Mouse (Mus musculus): ENCODE data around the gene H2-T24. TPM values are rescaled to one million over a fixed set of nuclear protein-coding genes. Genes with fewer than 3 reads are reported as not detected.
"Not testable (repeated sequence)": the region's sequence is repeated elsewhere in the genome, so short reads cannot be mapped to it uniquely, and the experiment has no call there.

The H2-T24 gene
- polyA plus RNA-seq, 1 experiment from 2014 or later = 8.7 TPM

- H3K36me3 ChIP-seq; H3K27ac ChIP-seq (replicated peaks); H3K9me3 ChIP-seq: not testable (repeated sequence)
- peak within 1 kb of the TSS; percentile 66 for H3K9ac ChIP-seq
- H3K4me3 ChIP-seq = peak within 1 kb of the TSS; percentile 45
- 2% methylated on average over 25 of the region's 25 CpGs for WGBS
- ATAC-seq (ENCODE audit: low read depth) = peak; percentile 28; the same call in 1 of the 2 replicates
- peaks cover 14% of the 10 kb centered on the region; the same call in 1 of the 2 replicates for H3K27me3 ChIP-seq
- H3K4me2 ChIP-seq = peak within 1 kb of the TSS; percentile 79
- peaks cover 15% of the 10 kb centered on the region for H3K4me1 ChIP-seq (replicated peaks)
Measured at GRCm38 (mm10) chr17:36032351-36032875, 12.1 kb upstream of the H2-T24 start, which contains the start of gene H2-T23. Gene H2-T23 (minus strand): TSS chr17:36032855.

- under 1% methylated on average over 40 of the region's 40 CpGs for WGBS
- not testable (repeated sequence) for H3K9me3 ChIP-seq; H3K36me3 ChIP-seq; H3K27ac ChIP-seq (replicated peaks)
- ATAC-seq (ENCODE audit: low read depth) = peak; percentile 68
- H3K4me3 ChIP-seq = peak overlapping the region; percentile 45
- peak overlapping the region; percentile 66 for H3K9ac ChIP-seq
- peaks cover 15% of the 10 kb centered on the region for H3K4me1 ChIP-seq (replicated peaks)
- H3K27me3 ChIP-seq = peaks cover 14% of the 10 kb centered on the region; the same call in 1 of the 2 replicates
- H3K4me2 ChIP-seq = peak overlapping the region; percentile 79
Measured at GRCm38 (mm10) chr17:36031583-36032331, 11.4 kb upstream of the H2-T24 start.

DNA sequence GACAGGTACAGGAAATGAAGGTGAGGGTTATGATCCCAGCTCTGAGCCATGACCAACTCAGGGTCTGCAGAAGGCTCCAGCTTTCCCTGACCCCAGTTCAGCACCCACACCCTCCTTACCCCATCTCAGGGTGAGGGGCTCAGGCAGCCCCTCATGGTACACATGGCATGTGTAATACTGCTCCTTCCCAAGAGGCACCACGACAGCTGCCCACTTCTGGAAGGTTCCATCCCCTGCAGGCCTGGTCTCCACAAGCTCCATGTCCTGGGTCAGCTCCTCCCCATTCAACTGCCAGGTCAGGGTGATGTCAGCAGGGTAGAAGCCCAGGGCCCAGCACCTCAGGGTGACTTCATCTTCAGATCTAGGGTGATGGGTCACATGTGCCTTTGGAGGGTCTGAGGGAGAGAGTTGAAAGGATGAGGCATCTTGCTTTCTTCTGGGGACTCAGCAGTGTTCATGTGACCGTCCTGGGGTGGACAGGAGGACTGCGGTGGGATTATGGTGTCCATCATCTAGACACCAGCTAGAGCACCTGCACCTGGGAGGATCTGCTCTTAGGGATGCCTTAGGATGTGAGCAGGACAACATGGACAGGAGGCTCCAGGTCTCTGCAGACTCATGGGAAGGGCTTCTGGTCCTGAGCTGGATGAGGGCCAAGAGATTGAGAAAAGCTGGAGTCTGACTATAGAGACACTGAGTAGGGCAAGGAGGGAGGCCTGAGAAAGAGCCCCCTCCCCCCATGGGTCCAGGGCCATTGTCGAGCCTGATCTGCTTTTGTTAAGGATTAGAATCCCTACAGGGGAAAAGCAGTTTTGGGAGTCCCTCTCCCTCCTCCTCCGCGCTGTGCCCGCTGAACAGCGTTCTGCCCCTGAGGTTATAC, 10.6 kb upstream of the H2-T24 start:
- not testable (repeated sequence) for H3K9me3 ChIP-seq; H3K27ac ChIP-seq (replicated peaks); H3K36me3 ChIP-seq
- peak overlapping the region; percentile 79 for H3K4me2 ChIP-seq
- H3K27me3 ChIP-seq = peaks cover 14% of the 10 kb centered on the region; the same call in 1 of the 2 replicates
- ATAC-seq (ENCODE audit: low read depth) = peak; percentile 42
- peaks cover 22% of the 10 kb centered on the region for H3K4me1 ChIP-seq (replicated peaks)
- 39% methylated on average over 8 of the region's 8 CpGs for WGBS
- peak overlapping the region; percentile 45 for H3K4me3 ChIP-seq
- peak overlapping the region; percentile 45; the same call in 1 of the 2 replicates for H3K9ac ChIP-seq

DNA sequence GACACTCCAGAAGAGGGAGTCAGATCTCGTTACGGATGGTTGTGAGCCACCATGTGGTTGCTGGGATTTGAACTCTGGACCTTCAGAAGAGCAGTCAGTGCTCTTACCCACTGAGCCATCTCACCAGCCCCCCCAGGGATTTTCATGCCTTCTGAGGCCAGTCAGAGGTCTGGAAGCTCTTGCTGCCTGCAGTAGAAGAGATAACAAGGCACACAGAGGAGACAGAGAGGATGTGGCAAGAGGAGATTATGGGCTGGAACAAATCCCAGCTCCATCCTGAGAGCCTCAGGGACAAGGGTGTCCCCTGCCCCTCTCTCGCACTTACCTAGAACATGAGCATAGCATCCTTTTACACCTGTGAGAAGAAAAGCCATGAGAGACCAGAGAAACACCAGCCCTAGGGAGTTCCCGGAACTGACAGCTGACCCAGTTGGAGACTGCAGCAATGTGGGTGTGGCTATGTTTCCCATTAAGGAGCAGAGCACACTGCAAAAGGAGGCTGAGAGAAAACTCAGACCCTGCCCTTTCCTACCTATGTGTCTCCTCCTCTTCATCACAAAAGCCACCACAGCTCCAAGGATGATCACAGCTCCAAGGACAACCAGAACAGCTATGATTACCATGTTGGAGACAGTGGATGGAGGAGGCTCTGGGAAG, 9.8 kb upstream of the H2-T24 start:
- not testable (repeated sequence) for H3K36me3 ChIP-seq; H3K4me2 ChIP-seq; ATAC-seq (ENCODE audit: low read depth); H3K9ac ChIP-seq; H3K9me3 ChIP-seq; H3K27ac ChIP-seq (replicated peaks); H3K4me3 ChIP-seq
- H3K27me3 ChIP-seq = peaks cover 14% of the 10 kb centered on the region; the same call in 1 of the 2 replicates
- WGBS = 82% methylated on average over 3 of the region's 4 CpGs
- H3K4me1 ChIP-seq (replicated peaks) = peaks cover 24% of the 10 kb centered on the region

- no peak for ATAC-seq (ENCODE audit: low read depth)
- H3K27me3 ChIP-seq = peaks cover 14% of the 10 kb centered on the region; the same call in 1 of the 2 replicates
- peaks cover 26% of the 10 kb centered on the region for H3K4me1 ChIP-seq (replicated peaks)
- H3K4me2 ChIP-seq = no peak overlapping the region
- WGBS = 80% methylated on average over 7 of the region's 7 CpGs
- H3K4me3 ChIP-seq = no peak overlapping the region
- H3K36me3 ChIP-seq = no peaks in the 10 kb centered on the region
- no peak overlapping the region for H3K9ac ChIP-seq
- H3K9me3 ChIP-seq = no peaks in the 10 kb centered on the region
- no peak overlapping the region for H3K27ac ChIP-seq (replicated peaks)
Measured at GRCm38 (mm10) chr17:36028879-36029619, 8.7 kb upstream of the H2-T24 start.

DNA sequence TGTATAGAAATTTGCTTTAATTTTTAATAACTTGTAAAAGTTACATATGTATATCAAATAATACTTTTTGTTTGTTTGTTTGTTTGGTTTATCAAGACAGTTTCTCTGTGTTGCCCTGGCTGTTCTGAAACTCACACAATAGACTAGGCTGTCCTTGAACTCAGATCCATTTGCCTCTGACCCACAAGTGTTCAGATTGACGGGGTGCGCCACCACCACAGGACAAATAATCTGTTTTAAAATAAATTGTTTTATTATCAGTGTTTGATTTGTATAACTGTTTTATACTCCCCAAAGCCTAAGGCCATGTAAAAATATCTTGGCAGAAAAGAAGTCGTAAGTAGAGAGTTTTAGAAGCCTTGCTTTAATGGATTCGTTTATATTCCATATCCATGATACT, 7.3 kb upstream of the H2-T24 start:
- Histone ChIP-seq H3K4me2 (no peak overlapping the region), H3K27ac (replicated peaks) (no peak overlapping the region), H3K9me3 (no peaks in the 10 kb centered on the region), H3K9ac (no peak overlapping the region), H3K4me1 (replicated peaks) (peaks cover 29% of the 10 kb centered on the region), H3K4me3 (no peak overlapping the region), H3K27me3 (peaks cover 13% of the 10 kb centered on the region; the same call in 1 of the 2 replicates), H3K36me3 (no peaks in the 10 kb centered on the region)
- 94% methylated on average over 4 of the region's 4 CpGs for WGBS
- ATAC-seq (ENCODE audit: low read depth) = no peak

GRCm38 (mm10) chr17:36025901-36026300, 5.5 kb upstream of the H2-T24 start:
- Histone ChIP-seq H3K4me2 (no peak overlapping the region), H3K4me3 (no peak overlapping the region), H3K36me3 (no peaks in the 10 kb centered on the region), H3K27me3 (no peaks in the 10 kb centered on the region), H3K9me3 (no peaks in the 10 kb centered on the region), H3K9ac (no peak overlapping the region), H3K27ac (replicated peaks) (no peak overlapping the region), H3K4me1 (replicated peaks) (peaks cover 15% of the 10 kb centered on the region)
- ATAC-seq (ENCODE audit: low read depth) = no peak
- 61% methylated on average over 4 of the region's 4 CpGs for WGBS

DNA sequence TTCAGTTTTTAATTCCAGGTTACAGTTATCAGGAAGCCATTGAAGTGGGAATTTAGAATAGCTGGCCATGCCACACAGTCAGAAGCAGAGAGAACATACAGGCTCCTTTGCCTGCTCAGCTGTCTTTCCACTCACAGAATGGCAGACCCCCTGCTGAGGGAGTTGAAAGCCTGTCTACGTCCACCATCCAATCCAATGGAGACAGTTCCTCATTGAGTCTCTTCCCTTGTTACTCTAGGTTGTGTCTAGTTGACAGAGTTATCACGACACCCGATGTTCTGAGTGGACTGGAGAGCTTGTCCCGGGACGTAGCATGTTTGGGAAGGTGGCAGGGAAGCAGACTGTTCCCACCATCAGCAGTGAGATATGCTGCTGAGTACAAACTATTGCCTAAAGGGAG, 4.8 kb upstream of the H2-T24 start:
- peaks cover 15% of the 10 kb centered on the region for H3K4me1 ChIP-seq (replicated peaks)
- no peaks in the 10 kb centered on the region for H3K27me3 ChIP-seq
- no peaks in the 10 kb centered on the region for H3K36me3 ChIP-seq
- H3K4me3 ChIP-seq = no peak overlapping the region
- H3K9me3 ChIP-seq = no peaks in the 10 kb centered on the region
- ATAC-seq (ENCODE audit: low read depth) = no peak
- WGBS = 57% methylated on average over 5 of the region's 5 CpGs
- H3K9ac ChIP-seq = no peak overlapping the region
- H3K27ac ChIP-seq (replicated peaks) = no peak overlapping the region
- H3K4me2 ChIP-seq = no peak overlapping the region

GRCm38 (mm10) chr17:36023710-36024654, 3.6 kb upstream of the H2-T24 start:
- H3K9me3 ChIP-seq = no peaks in the 10 kb centered on the region
- peaks cover 15% of the 10 kb centered on the region for H3K4me1 ChIP-seq (replicated peaks)
- no peak overlapping the region for H3K4me3 ChIP-seq
- no peak overlapping the region for H3K4me2 ChIP-seq
- ATAC-seq (ENCODE audit: low read depth) = no peak
- no peak overlapping the region for H3K9ac ChIP-seq
- no peaks in the 10 kb centered on the region for H3K27me3 ChIP-seq
- no peak overlapping the region for H3K27ac ChIP-seq (replicated peaks)
- WGBS = 69% methylated on average over 9 of the region's 9 CpGs
- no peaks in the 10 kb centered on the region for H3K36me3 ChIP-seq

DNA sequence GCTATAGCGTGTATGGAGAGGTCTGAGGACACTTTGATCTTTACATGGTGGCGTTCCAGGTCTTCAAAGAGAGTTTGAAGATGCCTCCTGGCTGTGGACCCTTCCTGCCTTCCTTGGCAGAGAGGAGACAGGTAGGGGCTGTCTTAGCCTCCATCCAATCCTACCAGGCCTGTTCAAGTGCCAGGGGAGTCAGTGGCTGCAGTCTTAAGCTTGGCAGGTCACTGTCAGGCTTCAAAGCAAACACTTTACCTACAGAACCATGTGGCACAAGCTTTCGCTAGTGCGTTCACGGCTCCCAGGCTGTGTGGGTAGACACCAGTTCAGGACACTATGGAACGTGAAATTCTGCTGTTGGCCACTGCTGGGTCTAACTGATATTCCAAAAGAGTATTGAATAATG, 2.6 kb upstream of the H2-T24 start:
- Histone ChIP-seq H3K4me2 (no peak overlapping the region), H3K9ac (no peak overlapping the region), H3K27ac (replicated peaks) (no peak overlapping the region), H3K9me3 (no peaks in the 10 kb centered on the region), H3K36me3 (no peaks in the 10 kb centered on the region), H3K4me1 (replicated peaks) (peaks cover 15% of the 10 kb centered on the region), H3K4me3 (no peak overlapping the region), H3K27me3 (no peaks in the 10 kb centered on the region)
- 94% methylated on average over 6 of the region's 6 CpGs for WGBS
- ATAC-seq (ENCODE audit: low read depth) = no peak
